Mouse (Mus musculus): ENCODE measurements at regions not wholly inside any gene's neighbourhood (a gene's known extent, or its start where the extent isn't known, plus 50 kb on each side); places are given as distances from the start of the nearest gene placed in this dataset.

DNA sequence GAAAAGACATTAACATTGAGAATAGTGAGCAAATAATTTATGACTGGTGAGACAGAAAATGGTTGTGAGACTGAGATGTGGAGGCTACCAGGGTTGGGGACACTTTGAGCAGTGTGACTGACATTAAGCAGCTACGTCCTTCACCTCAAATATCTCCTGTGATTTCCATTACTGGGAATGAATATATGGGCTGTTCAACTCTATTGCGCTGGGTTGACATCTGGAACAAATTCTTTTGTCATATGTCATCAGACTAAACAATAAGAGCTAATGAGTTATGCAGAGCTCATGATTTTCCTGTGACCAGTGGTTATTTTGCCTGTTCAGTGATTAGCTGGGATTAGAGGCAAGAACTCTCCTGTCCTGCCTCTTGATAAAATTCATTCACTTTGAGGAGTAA, 593.9 kb upstream of the Castor2 start:
- DNase-seq = no peak

DNA sequence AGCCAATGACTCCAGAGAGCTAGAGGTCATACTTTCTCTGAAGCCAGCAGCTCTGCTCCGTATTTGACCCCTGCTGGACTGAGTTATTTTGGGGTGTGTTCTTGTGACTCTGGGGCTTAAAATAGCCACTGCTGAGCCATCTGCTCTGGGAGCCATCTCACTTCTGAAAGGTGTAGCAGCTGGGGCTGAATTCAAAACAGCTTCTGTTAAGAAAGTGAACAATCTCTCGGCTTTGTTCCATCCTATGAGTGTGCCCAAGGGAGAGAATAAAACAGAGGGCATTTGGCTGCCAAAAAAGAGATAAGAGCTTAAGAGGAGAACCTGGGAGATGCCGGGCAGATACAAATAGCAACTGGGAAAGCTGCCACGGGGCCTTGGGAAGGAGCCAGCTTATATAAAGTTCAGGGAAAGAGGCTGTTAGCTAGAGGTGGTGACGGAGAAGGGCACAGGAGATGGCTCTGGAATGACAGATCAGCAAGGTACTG, 611.7 kb upstream of the Castor2 start:
- peak; percentile 21 for DNase-seq

DNA sequence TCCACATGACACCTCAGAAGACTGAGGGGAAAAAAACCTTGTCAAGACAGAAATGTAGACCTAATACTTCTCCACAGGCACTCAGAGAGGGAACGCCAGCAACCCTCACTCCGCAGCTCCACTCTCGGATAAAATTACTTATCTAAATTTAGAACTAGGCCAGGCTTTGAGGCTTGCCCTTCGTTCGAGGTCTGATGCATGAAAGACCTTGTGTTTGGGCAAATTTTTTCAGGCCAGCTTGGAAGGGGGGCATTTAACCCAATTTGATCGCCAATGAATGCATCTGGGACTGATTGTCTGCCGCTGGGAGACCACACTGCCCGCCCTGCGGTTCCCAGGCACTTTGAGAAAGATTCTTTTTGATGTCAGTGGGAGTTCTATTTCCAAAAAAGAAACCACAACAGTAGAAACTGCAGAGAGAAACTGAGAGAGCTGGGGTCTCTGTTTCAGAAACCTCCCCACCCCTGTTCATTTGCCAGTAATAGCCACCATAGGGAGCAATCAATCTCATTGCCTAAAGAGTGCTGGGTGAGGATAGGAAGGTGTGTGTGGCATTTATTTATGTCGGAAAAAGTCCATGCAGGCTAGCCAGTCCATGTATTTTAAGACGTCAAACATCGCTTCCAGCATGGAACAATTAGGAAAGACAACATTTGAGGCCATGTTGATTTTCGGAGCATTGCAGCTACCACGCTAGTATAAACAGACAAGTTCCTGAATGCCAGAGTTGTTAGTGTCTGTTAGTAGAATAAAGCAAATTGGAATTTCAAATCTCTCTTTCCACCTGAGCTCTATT, 617.0 kb upstream of the Castor2 start:
- no peak for DNase-seq

DNA sequence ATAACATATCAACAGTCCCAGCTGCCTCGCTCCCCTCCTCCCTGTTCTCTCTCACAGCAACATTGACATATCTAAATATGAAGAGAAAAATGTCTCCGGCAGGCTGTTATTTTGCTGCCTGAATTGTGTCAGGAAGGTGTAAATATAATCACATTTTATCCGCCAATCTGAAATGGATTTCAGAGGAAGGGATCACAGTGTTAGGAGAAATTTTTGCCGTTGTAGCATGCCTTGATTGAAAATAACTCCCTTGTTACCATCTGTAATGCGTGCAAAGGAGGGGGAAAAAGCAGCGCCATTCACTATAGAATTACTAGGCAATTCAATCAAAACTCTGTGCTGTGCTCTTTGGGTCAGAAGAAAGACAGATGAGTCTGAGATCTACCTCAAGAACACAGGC, 620.3 kb upstream of the Castor2 start:
- no peak for DNase-seq

DNA sequence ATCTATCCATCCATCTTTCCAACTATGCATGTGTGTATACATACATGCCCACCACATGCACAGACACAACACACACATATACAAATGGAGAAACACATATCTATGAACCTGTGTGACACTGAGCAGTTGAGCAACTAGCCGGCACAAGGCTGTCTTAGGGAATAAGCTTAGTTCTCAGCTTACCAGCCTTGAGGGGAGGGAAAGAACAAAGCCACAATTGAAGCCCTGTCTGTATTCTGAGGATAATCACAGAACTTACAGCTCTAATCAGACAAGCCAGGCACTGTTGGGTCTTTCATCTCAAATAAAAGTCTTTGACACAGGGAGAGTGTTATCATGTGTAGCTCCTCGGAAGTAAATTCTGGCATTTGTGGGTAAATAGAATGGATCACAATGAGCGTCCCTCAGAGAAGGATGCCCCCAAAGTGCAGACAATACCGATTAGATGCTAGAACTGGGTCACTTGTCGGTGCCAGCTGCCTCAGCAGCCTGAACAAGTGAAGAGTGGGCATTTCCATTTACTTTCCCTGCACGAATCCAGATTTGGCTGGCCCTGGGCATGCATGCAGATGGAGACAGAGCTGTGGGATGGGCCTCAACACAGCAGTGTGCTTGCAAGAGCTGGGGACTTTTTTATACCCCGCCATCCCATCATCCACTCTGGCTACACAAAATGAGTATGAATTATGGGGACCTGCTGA, 646.0 kb upstream of the Castor2 start:
- DNase-seq = no peak

DNA sequence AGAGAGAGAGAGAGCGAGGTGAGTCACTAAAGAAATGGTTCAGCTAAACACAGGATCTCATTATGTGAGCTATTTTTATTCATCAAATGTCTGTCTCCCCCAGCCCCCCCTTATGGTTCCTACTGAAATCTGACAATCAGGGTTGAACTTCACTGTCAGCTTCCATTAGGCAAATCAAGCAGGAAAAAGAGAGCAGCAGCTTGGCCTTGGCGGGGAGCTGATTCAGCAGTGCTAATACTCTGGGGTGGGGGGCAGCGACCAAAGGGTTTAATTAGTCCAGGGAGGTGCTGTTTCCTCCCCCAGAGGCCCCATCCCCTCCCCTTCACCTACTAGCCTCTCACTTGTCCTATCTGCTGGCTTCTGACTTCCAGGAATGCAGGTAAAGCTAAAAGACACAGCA, 649.6 kb upstream of the Castor2 start:
- DNase-seq = no peak

DNA sequence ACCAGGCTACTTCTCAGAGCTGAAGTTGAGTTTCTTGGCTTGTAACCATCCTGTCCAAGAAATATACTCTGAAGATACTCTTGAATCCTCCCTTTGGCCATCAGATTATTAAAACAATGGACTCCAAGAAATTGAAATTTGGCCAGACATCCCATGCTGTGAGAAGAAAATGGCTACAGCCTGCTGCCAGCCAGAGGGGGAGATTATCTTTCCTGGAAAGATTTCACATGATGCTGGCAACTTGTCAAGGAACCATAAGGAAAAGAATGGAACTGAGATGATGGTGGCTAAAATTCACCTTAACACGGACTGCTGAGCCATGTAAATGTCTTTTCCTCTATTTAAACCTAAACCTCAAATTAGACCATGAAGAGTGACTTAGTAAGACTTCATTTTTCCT, 698.7 kb upstream of the Castor2 start:
- DNase-seq = no peak

DNA sequence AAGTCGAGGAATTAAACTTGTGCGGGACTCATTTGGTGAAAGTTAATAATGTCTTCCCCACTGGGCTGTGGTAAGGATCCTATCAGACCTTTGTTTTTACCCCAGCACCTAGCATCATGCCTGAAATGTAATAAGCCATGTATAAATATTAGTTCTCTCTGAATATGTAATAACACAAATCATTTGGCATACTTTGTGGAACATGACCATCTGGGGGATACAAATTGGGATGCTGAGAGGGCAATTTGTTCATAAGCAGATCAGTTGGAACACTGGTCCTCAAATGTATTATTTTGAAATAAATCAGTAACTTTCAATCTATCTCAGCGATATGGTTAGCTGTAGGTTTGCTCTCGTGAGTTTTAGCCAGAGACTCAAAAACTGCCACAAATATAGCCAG, 709.6 kb upstream of the Castor2 start:
- DNase-seq = no peak

DNA sequence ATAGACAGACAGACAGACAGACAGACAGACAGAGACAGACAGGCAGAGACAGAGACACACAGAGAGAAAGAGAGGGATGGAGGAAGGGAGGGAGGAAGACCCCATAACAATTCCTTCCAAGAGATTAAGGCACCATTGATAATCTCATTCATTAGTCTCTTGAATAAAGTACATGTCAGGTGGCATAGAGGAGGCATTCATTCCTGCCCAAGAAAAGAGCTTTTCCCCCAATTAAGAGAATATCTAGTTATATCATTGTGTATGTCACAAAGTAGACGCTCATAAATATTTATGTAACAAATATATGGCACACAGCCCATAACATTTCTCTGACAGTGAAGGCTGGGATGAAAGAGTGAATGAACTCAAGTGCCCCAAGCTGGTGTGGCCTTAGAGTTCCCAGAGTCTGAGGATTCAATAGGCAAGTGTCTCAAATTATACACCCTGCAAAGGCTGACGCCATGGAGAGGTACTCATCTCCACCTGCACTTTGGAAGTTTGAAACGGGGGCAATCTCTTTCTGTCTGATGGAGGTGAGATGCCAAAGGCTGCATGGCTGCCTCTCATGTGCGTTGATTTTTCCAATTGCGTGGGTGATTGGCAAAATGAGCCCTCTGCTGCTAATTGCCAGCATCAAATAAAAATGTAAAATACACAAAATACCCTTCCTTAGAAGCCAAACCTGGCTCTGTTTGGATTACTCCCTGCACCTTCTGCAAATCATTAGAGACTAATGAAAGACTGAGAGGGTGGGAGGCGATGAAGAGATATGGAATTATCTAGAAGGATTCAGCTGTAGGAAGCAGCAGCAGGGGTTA, 710.3 kb upstream of the Castor2 start:
- no peak for DNase-seq

DNA sequence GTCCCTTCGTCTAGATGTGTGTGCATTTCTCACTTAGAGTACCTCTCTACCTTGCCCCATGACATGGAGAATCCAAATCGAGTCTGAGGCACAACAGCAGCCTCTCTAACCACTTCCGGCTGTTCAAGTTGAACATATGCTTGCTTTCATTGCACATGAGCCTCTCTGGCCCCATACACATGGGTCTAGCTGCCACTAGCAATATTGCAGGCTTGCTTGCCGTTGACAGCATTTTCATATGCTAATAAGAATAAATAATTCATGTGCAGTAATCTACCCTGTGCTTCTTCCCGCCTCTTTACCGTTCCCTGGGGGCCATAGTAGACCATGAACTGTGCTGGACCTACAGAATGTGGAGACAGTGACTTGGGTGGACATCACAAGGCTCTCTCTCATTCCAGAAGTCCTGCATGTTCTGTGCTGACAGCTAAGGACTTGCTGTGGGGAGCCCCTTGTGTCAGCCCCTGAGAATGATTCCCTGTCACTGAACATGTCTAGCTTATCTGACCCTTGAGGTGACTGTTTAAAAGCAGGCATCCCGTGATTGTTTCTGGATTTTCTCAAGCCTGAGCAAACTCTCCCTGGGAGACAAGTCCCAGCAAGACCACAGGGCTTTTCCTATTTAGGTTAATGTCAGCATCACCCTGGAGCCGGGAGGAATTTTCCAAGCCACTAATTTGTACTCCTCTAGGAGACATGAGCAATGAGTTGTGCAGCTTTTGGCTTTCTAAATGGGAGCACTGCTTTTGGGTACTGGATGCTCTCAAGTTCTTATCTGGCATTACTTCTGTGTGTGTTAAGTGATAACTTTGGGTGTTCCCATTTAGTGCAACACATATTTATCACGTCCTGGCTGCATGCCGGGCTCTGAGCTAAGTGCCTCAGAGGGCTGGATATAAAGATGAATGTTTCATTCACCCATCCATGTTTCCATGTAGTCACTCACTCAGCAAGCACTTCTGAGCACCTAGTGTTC, 713.8 kb upstream of the Castor2 start:
- DNase-seq = peak; percentile 49

DNA sequence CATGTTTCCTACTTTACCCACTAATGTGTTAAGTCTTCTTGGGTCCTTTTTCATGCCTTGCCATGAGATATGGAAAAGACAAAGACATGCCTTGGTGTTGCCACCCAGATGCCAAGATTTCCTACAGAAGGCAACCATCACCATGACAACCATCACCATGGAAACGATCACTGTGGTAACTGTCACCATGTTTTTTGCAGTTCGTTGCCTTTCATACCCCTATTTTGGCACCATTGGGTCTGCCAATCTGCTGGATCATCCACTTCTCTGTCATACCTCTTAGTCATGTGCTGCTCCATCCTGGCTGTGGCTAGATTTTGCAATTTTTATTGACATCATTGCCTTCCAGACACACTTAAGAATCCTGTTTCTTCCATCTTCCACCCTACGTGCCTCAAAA, 733.7 kb upstream of the Castor2 start:
- no peak for DNase-seq

DNA sequence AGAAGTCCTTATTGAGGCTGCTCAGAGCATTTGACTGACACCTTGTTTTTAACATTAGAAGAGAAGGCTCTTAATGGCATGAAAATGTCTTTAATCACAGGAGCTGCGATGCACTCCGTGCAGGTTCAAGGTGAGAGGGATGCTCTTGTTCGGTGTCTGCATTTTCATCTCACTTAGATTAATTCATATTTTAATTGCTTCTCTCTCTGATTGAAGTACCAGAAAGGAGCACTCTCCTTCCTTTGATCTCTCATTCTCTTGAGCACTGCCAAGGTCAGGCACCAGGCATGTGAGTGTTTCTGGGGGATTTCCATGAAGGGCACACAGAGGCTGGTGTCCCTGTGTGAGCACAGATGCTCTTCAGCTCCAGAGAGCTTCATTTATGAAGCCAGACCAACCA, 752.0 kb upstream of the Castor2 start:
- DNase-seq = no peak

DNA sequence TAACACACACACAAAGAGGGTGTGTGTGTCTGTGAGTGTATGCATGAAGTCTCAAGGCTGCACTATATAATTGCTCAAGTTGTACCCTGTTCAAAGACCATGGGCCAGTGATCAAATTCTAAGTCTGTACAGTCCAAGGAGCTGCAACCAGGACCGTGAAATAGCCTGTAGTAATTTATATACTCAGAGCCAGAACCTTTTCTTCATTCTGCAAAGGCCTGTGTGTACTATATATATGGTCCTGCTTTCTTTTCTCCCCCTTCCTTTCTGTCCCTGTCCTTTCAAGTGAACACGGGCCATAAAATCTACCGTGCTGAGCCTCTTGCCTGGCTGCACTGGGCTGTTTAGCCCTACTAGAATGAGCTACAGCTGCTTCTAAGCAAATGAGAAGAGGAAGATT, 757.5 kb upstream of the Castor2 start:
- DNase-seq = no peak

DNA sequence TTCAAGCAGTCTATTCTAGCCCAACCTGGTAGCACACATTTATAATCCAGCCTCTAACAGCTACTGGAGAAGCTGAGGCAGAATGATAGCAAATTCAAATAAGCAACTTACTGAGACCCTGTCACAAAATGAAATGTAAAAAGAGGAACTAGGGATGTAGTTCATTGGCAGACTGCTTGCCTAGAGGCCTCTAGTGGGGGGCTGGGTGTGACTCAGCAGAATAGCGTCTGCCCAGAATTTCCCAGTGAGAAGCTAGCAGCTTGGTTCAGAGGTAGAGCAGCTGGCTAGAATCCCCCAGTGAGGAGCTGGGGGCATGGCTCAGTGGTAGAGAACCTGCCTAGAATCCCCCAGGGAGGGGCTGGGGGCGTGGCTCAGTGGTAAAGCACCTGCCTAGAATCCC, 777.5 kb upstream of the Auts2 start:
- DNase-seq = no peak

DNA sequence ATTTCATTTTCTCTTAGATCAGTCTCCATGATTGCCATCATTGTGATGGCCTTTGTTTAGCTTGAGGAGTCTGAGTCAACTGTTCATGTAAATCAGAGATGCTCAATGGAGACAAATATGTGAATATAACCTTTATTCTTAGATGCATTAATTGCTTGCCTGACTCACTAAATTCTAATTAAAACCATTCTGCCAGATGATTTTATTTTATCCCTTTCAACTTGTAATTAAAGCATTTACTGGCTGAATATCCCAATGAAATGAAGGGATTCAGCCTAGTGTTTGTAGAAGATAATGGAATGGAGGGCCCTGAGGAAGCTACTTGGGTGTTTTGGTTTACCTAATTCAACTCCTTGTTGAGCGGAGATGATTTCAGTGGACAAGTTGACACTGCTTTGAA, 777.1 kb upstream of the Auts2 start:
- no peak for DNase-seq

DNA sequence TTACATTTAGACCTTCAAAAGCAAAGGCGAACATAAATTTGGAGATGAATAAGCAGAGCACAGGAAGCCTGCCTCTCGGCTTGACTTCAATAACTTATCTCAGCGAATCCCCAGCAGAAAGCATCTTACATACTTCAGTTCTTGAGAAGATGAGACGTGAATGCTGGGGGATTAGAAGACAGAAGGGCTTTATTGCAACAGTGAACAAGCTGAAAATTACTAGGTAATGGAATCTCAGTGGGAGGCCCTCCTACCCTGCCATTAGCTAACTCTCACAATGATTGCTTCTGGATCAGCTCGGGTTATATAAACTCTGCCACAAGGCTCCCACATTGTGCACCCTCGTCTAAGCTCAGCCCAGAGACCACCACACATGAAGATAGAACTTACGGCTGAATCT, 770.9 kb upstream of the Auts2 start:
- no peak for DNase-seq

DNA sequence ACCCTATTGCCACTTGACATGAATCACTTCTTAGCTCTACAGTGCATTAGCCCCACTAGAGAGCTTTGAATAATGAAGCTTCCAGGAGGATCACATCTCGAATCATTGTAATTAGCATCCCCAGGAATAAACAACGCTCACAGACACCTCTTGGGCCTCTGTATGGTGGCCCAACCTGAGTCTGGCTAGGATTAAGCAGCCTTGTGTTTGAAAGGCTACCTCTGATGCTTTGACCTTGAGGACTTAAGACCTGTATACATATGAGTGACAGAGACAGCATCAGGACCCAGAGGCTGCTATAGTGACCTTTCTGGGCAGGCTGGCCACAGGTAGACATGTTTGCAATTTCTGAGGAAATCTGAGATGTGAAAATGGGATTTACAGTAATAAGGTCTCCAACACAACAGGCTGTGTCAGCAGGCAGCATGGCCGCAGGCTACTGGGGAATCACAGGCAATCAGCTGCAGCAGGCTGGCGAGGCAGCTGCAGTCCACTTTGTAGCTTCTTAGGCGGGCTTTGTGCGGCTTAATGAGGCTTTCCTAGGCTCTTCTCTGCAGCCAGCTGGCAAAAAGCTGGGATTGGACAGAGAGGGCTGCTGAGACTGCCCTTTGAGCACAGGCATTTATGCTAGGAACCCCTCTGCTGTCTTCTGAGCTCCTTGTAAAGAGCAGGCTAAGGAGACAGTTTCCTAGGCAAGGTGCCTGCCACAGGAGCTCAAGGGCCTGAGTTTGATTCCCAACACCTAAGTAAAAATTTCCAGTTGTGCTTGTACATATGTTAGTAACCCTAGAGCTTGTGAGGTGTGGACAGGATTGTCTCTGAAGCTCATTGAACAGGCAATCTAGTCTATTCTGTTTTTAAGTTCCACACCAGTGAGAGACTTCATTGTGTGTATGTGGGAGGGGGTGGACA, 768.1 kb upstream of the Auts2 start:
- no peak for DNase-seq

DNA sequence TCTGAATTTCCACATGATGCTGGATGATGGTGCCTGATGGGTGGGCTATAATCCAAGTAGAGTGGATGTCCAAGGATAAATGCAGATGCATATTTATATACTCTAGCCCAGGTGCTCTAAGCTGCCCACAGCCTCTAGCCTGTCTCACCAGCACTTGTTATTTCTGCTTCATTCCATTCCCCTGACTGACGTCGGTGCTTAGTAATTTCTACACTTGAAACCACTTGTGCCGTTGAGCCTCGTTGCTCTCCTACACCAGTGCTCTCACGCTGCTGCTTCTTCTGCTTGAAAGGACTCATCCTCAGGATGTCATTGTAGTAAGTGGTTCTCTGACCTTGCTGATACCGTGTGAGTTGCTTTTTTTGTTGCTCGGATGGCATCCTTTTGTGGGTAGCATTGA, 724.7 kb upstream of the Auts2 start:
- peak; percentile 11 for DNase-seq

DNA sequence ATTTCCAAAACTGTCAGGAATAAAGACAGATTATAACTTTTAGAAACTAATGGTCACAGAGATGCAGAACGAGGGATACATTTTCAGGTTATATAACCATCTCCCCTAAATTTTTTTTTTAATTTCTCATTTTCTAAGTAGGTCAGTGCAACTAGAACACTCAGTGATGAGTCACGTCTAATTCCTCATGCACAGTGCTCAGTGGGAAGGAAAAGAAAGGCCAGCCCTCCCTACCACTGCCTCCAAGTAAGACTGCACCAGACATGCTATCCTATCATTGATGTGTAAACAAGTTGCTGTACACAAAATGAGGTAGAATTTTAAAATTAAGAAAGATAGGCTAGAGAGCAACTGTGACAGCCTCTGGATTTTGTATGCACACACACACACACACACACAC, 724.2 kb upstream of the Auts2 start:
- DNase-seq = no peak

DNA sequence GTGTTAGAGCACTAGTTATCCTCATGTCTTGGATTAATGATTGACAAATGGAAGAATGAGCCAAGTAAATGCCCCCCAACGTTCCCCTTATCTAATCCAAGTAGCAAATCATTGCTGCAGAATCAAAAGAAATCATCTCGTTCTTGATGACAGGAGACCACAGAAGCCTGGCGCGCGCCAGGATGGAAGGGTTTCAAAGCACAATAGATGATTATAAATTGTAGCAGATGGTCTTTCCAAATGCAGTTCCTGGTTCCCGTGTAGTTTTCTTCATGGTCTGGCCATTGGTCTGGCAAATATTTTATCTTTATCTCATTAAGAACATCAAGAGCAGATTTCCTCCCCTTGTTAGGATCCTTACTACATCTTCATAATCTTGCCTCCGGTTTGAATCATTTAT, 721.8 kb upstream of the Auts2 start:
- DNase-seq = no peak

DNA sequence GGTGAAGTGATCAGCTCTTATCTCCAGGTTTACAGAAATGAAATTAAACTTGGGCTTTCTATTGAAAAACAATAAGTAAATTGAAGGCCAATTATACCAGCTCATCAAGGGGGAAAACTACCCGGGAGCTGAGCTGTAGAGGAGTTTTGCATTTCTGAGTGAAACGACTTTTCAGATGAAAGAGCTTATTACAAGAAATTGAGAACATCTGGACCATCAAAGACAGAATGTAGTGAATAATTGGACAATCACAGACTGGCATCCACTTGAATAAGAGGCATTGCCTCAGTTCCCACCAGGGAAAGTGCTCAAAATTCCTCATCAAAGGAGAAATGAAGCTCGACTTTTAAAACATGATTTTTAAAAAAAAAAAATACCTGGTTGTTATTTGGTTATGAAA, 675.7 kb upstream of the Auts2 start:
- no peak for DNase-seq

Data from lung, postnatal 10 days (tissue).